Mouse (Mus musculus) MEL (cell line): ENCODE results near the gene Slain1. TPM values are rescaled to one million over a fixed set of nuclear protein-coding genes. Genes with fewer than 3 reads are reported as not detected.

ENCODE experiments used
- DNase-seq: peaks from one replicate; pipeline ENCODE4 v3.0.0; 2011; ENCODE audit warnings: low read depth, low spot score
- H3K27ac ChIP-seq: 2 replicates; pipeline ENCODE4 v1.5.1; 2012; ENCODE audit warnings: low read depth, mild to moderate bottlenecking, control low read depth, low read length, moderate library complexity; ENCODE audit not compliant: control insufficient read depth
- H3K27me3 ChIP-seq, 2 experiments: fragments of 150-350 bp in 1 of 2; sonication (generic) in 1 of 2; 2 replicates each; pipeline ENCODE4 v1.6.1; 2012; ENCODE audit warnings: low read length in 2 of 2, mild to moderate bottlenecking in 2 of 2, improper control_type of control experiment in 1 of 2, moderate library complexity in 1 of 2; ENCODE audit not compliant: insufficient read depth in 2 of 2, control insufficient read depth in 1 of 2
- H3K36me3 ChIP-seq, 2 experiments: 2 replicates each; pipeline ENCODE4 v1.6.1; 2012 to 2014; ENCODE audit warnings: low read length in 2 of 2, improper control_type of control experiment in 1 of 2, inconsistent platforms in 1 of 2, mild to moderate bottlenecking in 1 of 2; ENCODE audit not compliant: insufficient read depth in 2 of 2, control insufficient read depth in 1 of 2
- H3K4me1 ChIP-seq, 2 experiments: fragments of 150-350 bp in 1 of 2; sonication (generic) in 1 of 2; 2 replicates each; pipeline ENCODE4 v1.6.1; 2012; ENCODE audit warnings: low read length in 2 of 2, improper control_type of control experiment in 1 of 2, mild to moderate bottlenecking in 1 of 2; ENCODE audit not compliant: insufficient read depth in 2 of 2, control insufficient read depth in 1 of 2
- H3K4me3 ChIP-seq, 2 experiments: fragments of 150-350 bp in 1 of 2; sonication (generic) in 1 of 2; 2 replicates each; pipeline ENCODE4 v1.5.1; 2012; ENCODE audit warnings: low read depth in 2 of 2, low read length in 2 of 2, mild to moderate bottlenecking in 2 of 2, moderate library complexity in 2 of 2, control low read depth in 1 of 2, improper control_type of control experiment in 1 of 2; ENCODE audit not compliant: control insufficient read depth in 1 of 2, insufficient read depth in 1 of 2
- H3K79me2 ChIP-seq: 2 replicates; pipeline ENCODE4 v1.6.1; 2012; ENCODE audit warnings: mild to moderate bottlenecking, low read length, moderate library complexity; ENCODE audit not compliant: control insufficient read depth, poor library complexity, insufficient read depth
- H3K9ac ChIP-seq: 2 replicates; pipeline ENCODE4 v1.6.1; 2012; ENCODE audit warnings: low read depth, mild to moderate bottlenecking, control low read depth, low read length, moderate library complexity; ENCODE audit not compliant: control insufficient read depth, poor library complexity, severe bottlenecking
- H3K9me3 ChIP-seq: fragments of 150-350 bp; sonication (generic); replicated peaks from 2 replicates; pipeline ENCODE4 v1.6.1; 2012; ENCODE audit warnings: mild to moderate bottlenecking, low read length, improper control_type of control experiment, moderate library complexity; ENCODE audit not compliant: insufficient read depth
- BHLHE40 ChIP-seq: IDR thresholded peaks from 2 replicates; pipeline ENCODE4 v1.6.1; 2012; ENCODE audit warnings: low read depth, mild to moderate bottlenecking, inconsistent platforms, low read length, improper control_type of control experiment, borderline replicate concordance
- CHD1 ChIP-seq: IDR thresholded peaks from 2 replicates; pipeline ENCODE4 v1.6.1; 2012; ENCODE audit warnings: low read depth, mild to moderate bottlenecking, inconsistent platforms, low read length, improper control_type of control experiment
- E2F4 ChIP-seq: IDR thresholded peaks from 2 replicates; pipeline ENCODE4 v1.6.1; 2011; ENCODE audit warnings: low read depth, low read length, improper control_type of control experiment, borderline replicate concordance
- EP300 ChIP-seq, 2 experiments: IDR thresholded peaks; 2 replicates each; pipeline ENCODE4 v1.6.1; 2011; ENCODE audit warnings: improper control_type of control experiment in 2 of 2, low read length in 2 of 2, low read depth in 1 of 2, mild to moderate bottlenecking in 1 of 2
- HCFC1 ChIP-seq: IDR thresholded peaks from 2 replicates; pipeline ENCODE4 v1.6.1; 2012; ENCODE audit warnings: low read depth, mild to moderate bottlenecking, inconsistent platforms, low read length, improper control_type of control experiment, moderate library complexity
- MAFK ChIP-seq: IDR thresholded peaks from 2 replicates; pipeline ENCODE4 v1.6.1; 2011; ENCODE audit warnings: low read depth, mild to moderate bottlenecking, low read length, improper control_type of control experiment, borderline replicate concordance
- MAZ ChIP-seq: IDR thresholded peaks from 2 replicates; pipeline ENCODE4 v1.6.1; 2012; ENCODE audit warnings: low read depth, mild to moderate bottlenecking, inconsistent platforms, low read length, improper control_type of control experiment
- MEF2A ChIP-seq: IDR thresholded peaks from 2 replicates; pipeline ENCODE4 v1.6.1; 2014; ENCODE audit warnings: low read depth, mild to moderate bottlenecking, inconsistent platforms, low read length, improper control_type of control experiment; ENCODE audit not compliant: poor library complexity, insufficient replicate concordance, severe bottlenecking; ENCODE audit errors: extremely low read depth
- MXI1 ChIP-seq: IDR thresholded peaks from 2 replicates; pipeline ENCODE4 v1.6.1; 2011; ENCODE audit warnings: mild to moderate bottlenecking, low read depth, low read length, improper control_type of control experiment
- MYB ChIP-seq: IDR thresholded peaks from 2 replicates; pipeline ENCODE4 v1.6.1; 2011; ENCODE audit warnings: mild to moderate bottlenecking, low read depth, low read length, improper control_type of control experiment
- MYC ChIP-seq: IDR thresholded peaks from 2 replicates; pipeline ENCODE4 v1.6.1; 2011; ENCODE audit warnings: low read depth, mild to moderate bottlenecking, low read length, improper control_type of control experiment, moderate library complexity
- NELFE ChIP-seq: IDR thresholded peaks from 2 replicates; pipeline ENCODE4 v1.6.1; 2011; ENCODE audit warnings: low read depth, low read length, improper control_type of control experiment
- NRF1 ChIP-seq: IDR thresholded peaks from 2 replicates; pipeline ENCODE4 v1.6.1; 2014; ENCODE audit warnings: low read depth, mild to moderate bottlenecking, inconsistent platforms, low read length, improper control_type of control experiment, moderate library complexity; ENCODE audit not compliant: poor library complexity, insufficient read depth, severe bottlenecking
- POLR2A ChIP-seq, 2 experiments: IDR thresholded peaks; 2 replicates each; pipeline ENCODE4 v1.6.1; 2011 to 2012; ENCODE audit warnings: low read length in 2 of 2, mild to moderate bottlenecking in 2 of 2, control low read depth in 1 of 2, improper control_type of control experiment in 1 of 2, low read depth in 1 of 2, moderate library complexity in 1 of 2; ENCODE audit not compliant: control insufficient read depth in 1 of 2, insufficient read depth in 1 of 2, poor library complexity in 1 of 2
- POLR2AphosphoS2 ChIP-seq: IDR thresholded peaks from 2 replicates; pipeline ENCODE4 v1.6.1; 2011; ENCODE audit warnings: low read length, improper control_type of control experiment
- POLR2AphosphoS5 ChIP-seq: IDR thresholded peaks from 2 replicates; pipeline ENCODE4 v1.6.1; 2012; ENCODE audit warnings: low read depth, borderline replicate concordance, mild to moderate bottlenecking, inconsistent platforms, low read length, moderate library complexity, mixed read lengths
- RAD21 ChIP-seq: IDR thresholded peaks from 2 replicates; pipeline ENCODE4 v1.6.1; 2011; ENCODE audit warnings: mild to moderate bottlenecking, low read depth, low read length, improper control_type of control experiment
- TBP ChIP-seq: IDR thresholded peaks from 2 replicates; pipeline ENCODE4 v1.8.0; 2011; ENCODE audit warnings: low read depth, low read length, improper control_type of control experiment
- TCF12 ChIP-seq: IDR thresholded peaks from 2 replicates; pipeline ENCODE4 v1.6.1; 2014; ENCODE audit warnings: low read depth, mild to moderate bottlenecking, inconsistent platforms, low read length, improper control_type of control experiment, moderate library complexity
- USF1 ChIP-seq: IDR thresholded peaks from 2 replicates; pipeline ENCODE4 v1.6.1; 2014; ENCODE audit warnings: low read depth, mild to moderate bottlenecking, inconsistent platforms, low read length, improper control_type of control experiment, moderate library complexity
- USF2 ChIP-seq, 2 experiments: IDR thresholded peaks; 2 replicates each; pipeline ENCODE4 v1.6.1; 2011 to 2012; ENCODE audit warnings: improper control_type of control experiment in 2 of 2, low read length in 2 of 2, borderline replicate concordance in 1 of 2, inconsistent platforms in 1 of 2, low read depth in 1 of 2, mild to moderate bottlenecking in 1 of 2; ENCODE audit not compliant: insufficient read depth in 1 of 2
- ZMIZ1 ChIP-seq: IDR thresholded peaks from 2 replicates; pipeline ENCODE4 v1.6.1; 2012; ENCODE audit warnings: low read depth, mild to moderate bottlenecking, inconsistent platforms, low read length, improper control_type of control experiment, moderate library complexity
- polyA plus RNA-seq, 2 experiments: library from polyadenylated mRNA; stranded (reverse) in 1 of 2; unstranded in 1 of 2; fragments of >175 nt in 1 of 2; fragments of >200 nt in 1 of 2; gene quantifications; 2 replicates each; pipeline versions ENCODE4 v1.2.1 to v1.2.4; 2012; ENCODE audit warnings: low replicate concordance in 2 of 2, low read depth in 1 of 2; ENCODE audit not compliant: insufficient read length in 2 of 2, insufficient read depth in 1 of 2, missing spikeins in 1 of 2
- total RNA-seq: library from RNA; depleted of rRNA; stranded (reverse); fragments of 300-350 nt; gene quantifications from 2 replicates; pipeline ENCODE4 v1.2.3, GENCODE M21; 2012

Gene Slain1
- total and polyA plus RNA-seq, 3 experiments, result not detected

DNA sequence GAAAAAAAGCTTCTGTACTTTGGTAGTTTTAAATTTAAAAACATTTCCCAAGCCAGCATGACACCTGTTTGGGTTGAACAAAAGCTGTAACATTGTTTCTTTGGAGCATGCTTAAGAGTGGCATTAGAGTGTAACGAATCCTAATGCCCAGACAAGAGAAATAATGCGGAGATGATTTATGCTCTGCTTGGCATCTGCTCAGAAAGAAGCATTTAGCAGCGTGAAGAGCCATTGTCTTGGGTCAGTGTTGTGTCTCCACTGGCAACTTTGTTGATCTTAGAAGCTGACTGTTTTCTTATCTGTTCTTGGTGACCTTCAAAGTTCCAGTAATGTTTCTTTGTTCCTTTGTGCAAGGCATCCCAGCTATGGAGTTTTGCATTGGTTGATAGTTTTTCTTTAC lies 6.1 kb upstream of the Slain1 start:
- no peak overlapping the region for H3K9ac ChIP-seq
- no peaks in the 10 kb centered on the region for H3K36me3 ChIP-seq
- H3K27ac ChIP-seq, result no peak overlapping the region
- TF ChIP-seq USF2 (IDR thresholded peaks at IDR 0.05; ENCODE audit: borderline replicate concordance in 1 of 2, insufficient read depth in 1 of 2, low read depth in 1 of 2, low read length in 2 of 2), result no peak
- no peak for TF ChIP-seq MYC
- no peak for TF ChIP-seq NELFE
- TF ChIP-seq USF1, result no peak
- no peak for TF ChIP-seq RAD21
- TF ChIP-seq MYB, result no peak
- no peaks in the 10 kb centered on the region for H3K4me1 ChIP-seq
- H3K9me3 ChIP-seq, result no peaks in the 10 kb centered on the region
- DNase-seq, result no peak
- no peaks in the 10 kb centered on the region for H3K27me3 ChIP-seq
- no peak overlapping the region for H3K4me3 ChIP-seq
- no peaks in the 10 kb centered on the region for H3K79me2 ChIP-seq

- no peak for TF ChIP-seq USF1
- TF ChIP-seq MEF2A, result no peak
- no peak for TF ChIP-seq E2F4
- no peak for TF ChIP-seq TCF12
- TF ChIP-seq POLR2AphosphoS5, result no peak
- no peak for TF ChIP-seq MAFK
- no peak for TF ChIP-seq BHLHE40
- TF ChIP-seq ZMIZ1, result no peak
- no peak for TF ChIP-seq EP300 (IDR thresholded peaks at IDR 0.05; ENCODE audit: low read depth in 1 of 2, low read length in 2 of 2)
- no peak for TF ChIP-seq MXI1
- no peak for TF ChIP-seq CHD1
- no peak for TF ChIP-seq MAZ
- TF ChIP-seq POLR2AphosphoS2, result no peak
- no peak for TF ChIP-seq TBP
- TF ChIP-seq NELFE, result no peak
- TF ChIP-seq NRF1, result no peak
- no peak for TF ChIP-seq HCFC1
- no peak for TF ChIP-seq POLR2A (IDR thresholded peaks at IDR 0.05; ENCODE audit: control insufficient read depth in 1 of 2, insufficient read depth in 1 of 2, low read depth in 1 of 2, low read length in 2 of 2, poor library complexity in 1 of 2)
- H3K79me2 ChIP-seq, result no peaks in the 10 kb centered on the region
- H3K9ac ChIP-seq, result no peak overlapping the region
- no peaks in the 10 kb centered on the region for H3K27me3 ChIP-seq
- H3K36me3 ChIP-seq, result no peaks in the 10 kb centered on the region
- H3K4me3 ChIP-seq, result no peak overlapping the region
- H3K27ac ChIP-seq, result no peak overlapping the region
- no peaks in the 10 kb centered on the region for H3K4me1 ChIP-seq
- no peaks in the 10 kb centered on the region for H3K9me3 ChIP-seq
- DNase-seq, result no peak
Observed at GRCm38 (mm10) chr14:103647981-103648380, 2.0 kb upstream of the Slain1 start.
